Mouse (Mus musculus): ENCODE results near the gene Mboat1. TPM values are rescaled to one million over a fixed set of nuclear protein-coding genes. Genes with fewer than 3 reads are reported as not detected.

Gene Mboat1
- polyA plus RNA-seq, 1 experiment, result 4.6 TPM

DNA sequence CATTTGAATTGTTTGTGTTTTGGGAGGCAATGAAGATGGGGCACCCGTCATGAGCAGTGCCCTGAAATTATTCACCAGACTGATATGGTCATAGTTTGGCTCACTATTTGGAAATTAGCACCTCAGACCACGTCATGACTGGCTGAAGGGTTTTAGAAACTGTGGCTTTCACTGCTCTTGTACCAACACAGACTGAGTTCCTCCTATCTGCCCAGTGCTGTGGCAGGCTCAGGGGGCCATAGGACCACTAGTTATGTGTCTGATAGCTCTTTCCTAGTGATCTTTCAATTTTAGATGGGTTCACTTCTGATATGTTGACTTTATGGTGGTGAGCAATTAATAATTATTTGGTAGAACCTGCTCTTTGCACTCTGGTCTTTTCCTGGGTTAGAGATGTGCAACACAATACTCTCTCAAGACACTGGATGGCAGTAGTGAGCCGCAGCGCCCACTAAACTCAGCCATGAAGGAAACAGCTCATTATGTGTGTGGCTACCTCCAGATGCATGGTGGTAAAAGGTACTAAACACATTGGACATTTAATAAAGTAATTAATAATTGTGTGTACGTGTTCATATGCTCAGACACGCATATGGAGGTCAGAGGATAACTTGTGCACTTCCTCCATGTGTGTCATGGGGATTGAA, 135.9 kb downstream of the Mboat1 start:
- TF ChIP-seq POLR2A (IDR thresholded peaks at IDR 0.05; ENCODE audit: low read depth, low read length) (no peak), CTCF (IDR thresholded peaks at IDR 0.05; ENCODE audit: extremely low read depth, insufficient read length, insufficient replicate concordance, low read depth, low read length) (peak; percentile 61; the same call in 1 of the 2 replicates)
- no peaks in the 10 kb centered on the region for H3K27me3 ChIP-seq (ENCODE audit: control insufficient read depth, insufficient read depth, low read length)
- no peaks in the 10 kb centered on the region for H3K36me3 ChIP-seq (ENCODE audit: control insufficient read depth, insufficient read depth, low read length)
- 16% methylated on average over 6 of the region's 6 CpGs for WGBS
- no peaks in the 10 kb centered on the region for H3K4me1 ChIP-seq (ENCODE audit: control insufficient read depth, insufficient read depth, insufficient read length, low read length)
- no peak overlapping the region for H3K4me3 ChIP-seq (ENCODE audit: low read depth, low read length)
- H3K27ac ChIP-seq (ENCODE audit: insufficient read depth, low read depth, low read length), result no peak overlapping the region

Other genes starting within 250 kb of the Mboat1 start
- 1.3 and 3.4 TPM in 2 replicates for gene E2f3, start 150.4 kb upstream of the Mboat1 start, polyA plus RNA-seq (2012; rRNA removed)
- gene Agtr1a, start 200.0 kb downstream of the Mboat1 start, polyA plus RNA-seq (2012; rRNA removed), result 1.3 and 2.1 TPM in 2 replicates